Mouse (Mus musculus): ENCODE measurements around the gene Kcnip1. TPM values are rescaled to one million over a fixed set of nuclear protein-coding genes. Genes with fewer than 3 reads are reported as not detected.

Kcnip1 gene
- total RNA-seq (2012; rRNA removed) (0.04 TPM in 2 replicates), total RNA-seq (2014; rRNA removed) (0.14 TPM in 1 of 2 replicates, not detected in the other), polyA plus RNA-seq (2012; ENCODE audit: insufficient read length, low read depth) (0.17 TPM in 1 of 2 replicates, not detected in the other)

- dilution Hi-C loops (cut with MboI; ENCODE audit: extremely low pct_ligation_motif_present, extremely low pct_unique_long_range_greater_than_20kb, low sequenced_read_pairs) (no loop called here), in situ Hi-C loops (cut with MboI; ENCODE audit: low pct_ligation_motif_present, low pct_unique_long_range_greater_than_20kb, low sequenced_read_pairs) (no loop called here)
- Histone ChIP-seq H3K36me3 (replicated peaks in 1 of 2; ENCODE audit: control insufficient read depth in 1 of 2, insufficient read depth in 1 of 2, low read length in 1 of 2) (no peaks in the 10 kb centered on the region), H3K79me2 (replicated peaks; ENCODE audit: control insufficient read depth, extremely low read depth, insufficient read depth, poor library complexity, severe bottlenecking) (no peaks in the 10 kb centered on the region), H3K4me1 (ENCODE audit: control insufficient read depth in 1 of 2, insufficient read depth in 2 of 2) (peaks cover 0 to 3% of the 10 kb centered on the region in 2 experiments; a peak in 1 of 4 replicates), H3K27ac (ENCODE audit: insufficient read depth, low read depth) (no peak within 1 kb of the TSS), H3K9me3 (replicated peaks; ENCODE audit: low read length) (no peaks in the 10 kb centered on the region), H3K9ac (ENCODE audit: insufficient read depth, low read depth) (no peak within 1 kb of the TSS), H3K27me3 (replicated peaks) (no peaks in the 10 kb centered on the region), H3K4me3 (replicated peaks in 1 of 3; ENCODE audit: low read depth in 2 of 3, low read length in 2 of 3, poor library complexity in 1 of 3) (no peak within 1 kb of the TSS), H3K4me2 (ENCODE audit: insufficient read depth, low read depth, poor library complexity, severe bottlenecking) (no peak within 1 kb of the TSS)
- DNase-seq (ENCODE audit: extremely low read depth): no peak
- TF ChIP-seq MYC (IDR thresholded peaks at IDR 0.05; ENCODE audit: low read depth, low read length) (no peak), TCF12 (IDR thresholded peaks at IDR 0.05; ENCODE audit: low read depth, low read length) (no peak)
These were observed at the start of gene Kcnip1 for GRCm38 (mm10) chr11:33992938-33993337. TSS of gene Kcnip1 (minus strand) at chr11:33993152.

DNA sequence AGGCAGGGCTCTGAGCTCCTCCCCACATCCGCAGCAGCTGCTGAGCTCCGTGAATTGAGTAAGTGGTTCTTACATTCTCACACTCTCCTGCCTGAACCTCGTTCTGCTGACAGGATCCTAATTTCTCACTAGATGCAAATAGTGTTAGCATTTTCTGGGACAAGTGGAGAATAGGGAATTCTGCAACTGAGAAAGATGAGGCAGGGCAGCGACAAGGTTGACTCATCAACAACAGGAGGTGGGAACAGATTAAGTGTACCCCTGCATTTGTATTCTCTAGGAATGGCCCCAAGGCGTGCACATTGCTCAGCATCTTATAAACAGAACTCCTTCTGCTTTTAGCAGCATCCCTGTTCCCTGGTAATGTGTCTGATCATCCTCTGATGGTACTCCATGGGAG, 47.1 kb upstream of the Kcnip1 start:
- Histone ChIP-seq H3K4me1 (ENCODE audit: control insufficient read depth in 1 of 2, insufficient read depth in 2 of 2) (peaks cover 17 to 27% of the 10 kb centered on the region in 2 experiments), H3K9ac (ENCODE audit: insufficient read depth, low read depth) (no peak overlapping the region), H3K27ac (ENCODE audit: insufficient read depth, low read depth) (no peak overlapping the region), H3K4me2 (ENCODE audit: insufficient read depth, low read depth, poor library complexity, severe bottlenecking) (no peak overlapping the region), H3K4me3 (replicated peaks in 1 of 3; ENCODE audit: low read depth in 2 of 3, low read length in 2 of 3, poor library complexity in 1 of 3) (no peak overlapping the region), H3K27me3 (replicated peaks) (no peaks in the 10 kb centered on the region), H3K79me2 (replicated peaks; ENCODE audit: control insufficient read depth, extremely low read depth, insufficient read depth, poor library complexity, severe bottlenecking) (no peaks in the 10 kb centered on the region), H3K9me3 (replicated peaks; ENCODE audit: low read length) (no peaks in the 10 kb centered on the region), H3K36me3 (replicated peaks in 1 of 2; ENCODE audit: control insufficient read depth in 1 of 2, insufficient read depth in 1 of 2, low read length in 1 of 2) (no peaks in the 10 kb centered on the region)
- no peak for DNase-seq (ENCODE audit: extremely low read depth)
- TF ChIP-seq KAT2A (IDR thresholded peaks at IDR 0.05; ENCODE audit: insufficient replicate concordance, low read length) (no peak), PAX5 (IDR thresholded peaks at IDR 0.05; ENCODE audit: low read length) (no peak), ZNF384 (IDR thresholded peaks at IDR 0.05; ENCODE audit: low read depth, low read length) (no peak), NELFE (IDR thresholded peaks at IDR 0.05; ENCODE audit: low read depth, low read length) (no peak), ETS1 (conservative IDR thresholded peaks at IDR 0.05; ENCODE audit: low read depth, low read length) (no peak), CHD1 (IDR thresholded peaks at IDR 0.05; ENCODE audit: low read depth, low read length) (no peak), USF1 (IDR thresholded peaks at IDR 0.05; ENCODE audit: low read depth, low read length) (no peak), RCOR1 (conservative IDR thresholded peaks at IDR 0.05; ENCODE audit: low read depth, low read length) (no peak), MYC (IDR thresholded peaks at IDR 0.05; ENCODE audit: low read depth, low read length) (no peak), E2F4 (IDR thresholded peaks at IDR 0.05; ENCODE audit: insufficient replicate concordance, low read depth, low read length) (no peak), CTCF (conservative IDR thresholded peaks at IDR 0.05 in 1 of 2, IDR thresholded peaks at IDR 0.05 in 1 of 2; ENCODE audit: low read depth in 2 of 2, low read length in 2 of 2) (no peak)
- dilution Hi-C loops (cut with MboI; ENCODE audit: extremely low pct_ligation_motif_present, extremely low pct_unique_long_range_greater_than_20kb, low sequenced_read_pairs) (no loop called here), in situ Hi-C loops (cut with MboI; ENCODE audit: low pct_ligation_motif_present, low pct_unique_long_range_greater_than_20kb, low sequenced_read_pairs) (no loop called here)
